ENCODE assay signal across 27 mouse cellular contexts in genomic region chr3:65569941-65570340, GRCm38 (mm10).
"Had no signal": no experiment of that assay in that cellular context is flagged by ENCODE, and none has a peak within 500 bp of the region (broad histone marks: within the 10 kb centered on the region; RNA-seq: fewer than 3 reads in every experiment).

No protein-coding gene starts in this region.

- H3K27me3 ChIP-seq: heart, embryonic 13.5 days; heart, embryonic 15.5 days; hindbrain, embryonic 12.5 days; intestine, embryonic 15.5 days; limb, embryonic 12.5 days; liver, embryonic 13.5 days; liver, embryonic 15.5 days had no signal

- H3K4me2 ChIP-seq: heart, embryonic 13.5 days; heart, embryonic 15.5 days; hindbrain, embryonic 12.5 days; hindbrain, embryonic 14.5 days; intestine, embryonic 15.5 days; limb, embryonic 12.5 days; liver, embryonic 11.5 days; liver, embryonic 13.5 days; liver, embryonic 15.5 days had no signal

- H3K27ac ChIP-seq: heart, embryonic 13.5 days; heart, embryonic 15.5 days; hindbrain, embryonic 10.5 days; hindbrain, embryonic 12.5 days; hindbrain, embryonic 14.5 days; intestine, embryonic 15.5 days; layer of hippocampus, adult 2 months; left cerebral cortex, adult 2 months; limb, embryonic 10.5 days; limb, embryonic 12.5 days; liver, embryonic 13.5 days; liver, embryonic 15.5 days had no signal

- H3K4me3 ChIP-seq: heart, embryonic 13.5 days; heart, embryonic 15.5 days; hindbrain, embryonic 10.5 days; hindbrain, embryonic 12.5 days; intestine, embryonic 15.5 days; layer of hippocampus, adult 2 months; left cerebral cortex, adult 2 months; limb, embryonic 10.5 days; limb, embryonic 12.5 days; liver, embryonic 13.5 days; liver, embryonic 15.5 days had no signal

- H3K9me3 ChIP-seq: heart, embryonic 13.5 days; heart, embryonic 15.5 days; hindbrain, embryonic 10.5 days; hindbrain, embryonic 12.5 days; intestine, embryonic 15.5 days; limb, embryonic 10.5 days; limb, embryonic 12.5 days; liver, embryonic 13.5 days; liver, embryonic 15.5 days had no signal

- H3K9ac ChIP-seq: heart, embryonic 13.5 days; heart, embryonic 15.5 days; hindbrain, embryonic 12.5 days; hindbrain, embryonic 14.5 days; intestine, embryonic 15.5 days; limb, embryonic 12.5 days; liver, embryonic 13.5 days; liver, embryonic 15.5 days; liver, postnatal 0 days had no signal

- DNase-seq: gastrocnemius, postnatal 14 days; gastrocnemius, postnatal 36 days; heart, postnatal 4 days; kidney, adult 18-20 months; kidney, adult 8-10 months; kidney, postnatal 10 days; kidney, postnatal 25 days; kidney, postnatal 4 days; liver; liver, embryonic 13.5 days; liver, postnatal 0 days had no signal

- ATAC-seq: forebrain, embryonic 16.5 days; hindbrain, embryonic 16.5 days; inflammation-experienced regulatory T-cells, adult 6 months; intestine, embryonic 15.5 days; intestine, postnatal 0 days; liver, postnatal 0 days had no signal

- H3K36me3 ChIP-seq: heart, embryonic 13.5 days; heart, embryonic 15.5 days; hindbrain, embryonic 10.5 days; hindbrain, embryonic 12.5 days; intestine, embryonic 15.5 days; limb, embryonic 10.5 days; limb, embryonic 12.5 days; liver, embryonic 13.5 days; liver, embryonic 15.5 days had no signal

- H3K4me1 ChIP-seq: intestine, embryonic 15.5 days; liver, embryonic 13.5 days; liver, embryonic 15.5 days had no signal
